Mouse (Mus musculus) right cerebral cortex, postnatal 25 days (tissue): Measurements from ENCODE around the gene Fgfr2.

Experiments used
- DNase-seq: peaks from one replicate; pipeline ENCODE4 v3.0.0; 2022

Fgfr2 gene

GRCm38 (mm10) chr7:133123244-133123998 is at the start of gene Fgfr2:
TSS of gene Fgfr2 (minus strand) at chr7:133123350.
- no peak for DNase-seq

- DNase-seq = no peak
Measured at GRCm38 (mm10) chr7:133171403-133172032, 48.4 kb upstream of the Fgfr2 start.

- DNase-seq = no peak
Measured at GRCm38 (mm10) chr7:133168928-133169327, 45.8 kb upstream of the Fgfr2 start.

GRCm38 (mm10) chr7:133167903-133168302 is 44.8 kb upstream of the Fgfr2 start:
- DNase-seq = no peak

GRCm38 (mm10) chr7:133164770-133165169 is 41.6 kb upstream of the Fgfr2 start:
- DNase-seq = no peak

GRCm38 (mm10) chr7:133163011-133163410 is 39.9 kb upstream of the Fgfr2 start:
- no peak for DNase-seq

GRCm38 (mm10) chr7:133162131-133162530 is 39.0 kb upstream of the Fgfr2 start:
- DNase-seq = no peak

- DNase-seq = no peak
Measured at GRCm38 (mm10) chr7:133161362-133162080, 38.4 kb upstream of the Fgfr2 start.

DNA sequence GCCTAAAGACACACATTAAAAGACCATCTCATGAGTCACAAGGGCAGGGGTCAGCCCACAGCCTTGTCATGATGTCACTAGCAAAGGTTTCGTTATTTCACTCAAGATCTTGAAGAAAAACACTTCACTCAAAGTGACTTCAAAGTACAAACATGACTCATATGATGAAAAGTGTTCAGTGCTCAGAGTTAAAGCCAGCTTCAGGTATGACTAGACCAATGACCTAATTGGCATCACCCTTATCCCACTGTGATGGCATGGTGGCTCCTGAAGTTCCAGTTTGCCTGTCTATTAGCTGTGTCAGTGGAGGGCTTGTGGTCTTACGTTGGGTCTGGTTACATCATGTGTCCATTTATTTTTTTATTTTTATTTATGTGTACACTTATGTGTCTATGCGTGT is 36.4 kb upstream of the Fgfr2 start:
- DNase-seq = no peak

DNA sequence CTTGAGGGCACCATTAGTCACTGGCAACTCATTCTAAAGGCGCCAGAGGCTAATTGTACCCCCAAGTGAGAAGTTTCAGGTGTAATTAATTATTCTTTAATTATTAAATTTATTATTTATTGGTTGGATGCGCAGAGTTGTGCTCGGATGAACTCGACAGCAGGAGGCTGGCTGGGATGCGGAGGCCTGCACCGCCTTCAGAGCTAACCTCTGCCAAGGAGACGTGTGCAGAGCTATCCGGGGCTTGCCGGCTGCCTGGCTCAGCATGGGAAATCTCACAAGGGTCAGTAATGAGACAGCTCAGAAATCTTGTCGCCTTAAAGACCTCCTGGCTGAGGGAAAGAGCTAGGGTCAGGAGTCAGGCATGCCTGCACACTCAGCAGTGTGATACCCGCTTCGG is 32.5 kb upstream of the Fgfr2 start:
- DNase-seq = no peak

DNA sequence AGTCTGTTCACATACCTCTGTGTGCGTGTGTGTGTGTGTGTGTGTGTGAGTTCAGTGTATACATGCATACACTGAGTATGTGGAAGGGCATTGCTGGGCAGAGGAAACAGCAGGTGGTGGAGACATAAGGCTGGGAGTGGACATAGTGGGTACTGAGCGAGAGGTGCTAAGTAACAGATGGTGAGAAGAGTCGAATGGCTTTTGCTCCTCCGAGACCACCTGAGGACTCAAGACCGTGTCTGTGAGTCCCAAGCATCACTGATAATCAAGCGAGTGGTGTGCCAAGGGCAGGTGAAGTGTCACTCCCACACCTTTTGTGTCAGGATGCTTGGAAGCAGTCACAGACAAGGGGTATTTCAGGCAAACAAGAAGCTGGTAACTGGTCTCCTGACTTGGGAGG is 31.7 kb upstream of the Fgfr2 start:
- DNase-seq = no peak

- no peak for DNase-seq
Measured at GRCm38 (mm10) chr7:133139689-133140336, 16.7 kb upstream of the Fgfr2 start.

DNA sequence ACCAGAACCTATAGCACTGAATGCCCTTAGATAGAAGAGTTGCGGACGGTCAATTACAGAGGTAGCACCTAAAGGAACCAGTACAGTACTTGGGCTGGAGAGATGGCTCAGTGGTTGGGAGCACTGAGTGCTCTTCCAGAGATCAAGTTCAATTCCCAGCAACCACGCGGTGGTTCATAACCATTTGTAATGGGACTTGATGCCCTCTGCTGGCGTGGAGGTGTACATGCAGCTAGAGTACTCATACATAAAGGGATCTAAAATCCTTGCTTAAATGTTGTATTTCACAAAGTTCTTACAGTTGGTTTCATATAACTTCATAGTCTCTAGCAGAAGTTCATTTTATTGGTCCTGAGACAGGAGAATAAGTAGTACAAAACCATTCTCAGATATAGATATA is 10.4 kb upstream of the Fgfr2 start:
- DNase-seq = no peak

- DNase-seq = no peak
Measured at GRCm38 (mm10) chr7:133132702-133133101, 9.6 kb upstream of the Fgfr2 start.

DNA sequence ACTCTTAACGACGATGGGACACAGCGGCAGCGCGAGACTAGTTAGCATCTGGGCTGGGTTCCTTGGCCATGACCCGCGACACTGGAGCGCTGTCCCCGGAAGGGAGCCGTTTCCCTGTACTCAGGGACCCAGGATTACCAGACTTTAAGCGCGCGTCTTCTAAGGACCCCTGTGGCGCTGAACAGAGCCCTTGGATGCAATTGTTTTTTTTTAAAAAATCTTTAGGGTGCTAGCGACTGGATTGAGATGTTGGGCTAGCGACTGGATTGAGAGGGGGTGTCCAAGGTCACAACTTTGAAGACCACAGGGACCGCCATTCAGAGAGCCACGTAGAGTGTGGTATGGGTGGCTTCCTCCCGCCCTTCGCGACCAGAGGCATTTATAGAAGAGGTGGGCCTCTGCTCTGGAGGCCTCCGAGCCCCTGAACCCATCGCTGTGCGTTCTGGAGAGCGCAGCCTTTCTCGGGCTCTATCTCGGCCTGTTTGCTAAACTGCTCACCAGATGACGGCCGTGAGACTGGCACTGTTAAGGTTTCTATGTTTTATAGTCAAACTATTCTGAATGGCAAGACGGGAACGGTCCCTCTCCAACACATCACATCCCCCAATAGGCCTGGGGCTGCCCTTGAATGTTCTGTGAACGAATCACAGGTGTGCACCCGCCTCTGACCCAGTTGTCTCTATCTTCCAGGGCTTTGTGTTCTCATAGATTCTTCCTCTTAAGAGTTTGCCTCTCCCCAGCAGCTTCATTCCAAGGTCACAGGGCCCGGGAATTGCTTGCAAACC is 1.7 kb upstream of the Fgfr2 start:
- no peak for DNase-seq

DNA sequence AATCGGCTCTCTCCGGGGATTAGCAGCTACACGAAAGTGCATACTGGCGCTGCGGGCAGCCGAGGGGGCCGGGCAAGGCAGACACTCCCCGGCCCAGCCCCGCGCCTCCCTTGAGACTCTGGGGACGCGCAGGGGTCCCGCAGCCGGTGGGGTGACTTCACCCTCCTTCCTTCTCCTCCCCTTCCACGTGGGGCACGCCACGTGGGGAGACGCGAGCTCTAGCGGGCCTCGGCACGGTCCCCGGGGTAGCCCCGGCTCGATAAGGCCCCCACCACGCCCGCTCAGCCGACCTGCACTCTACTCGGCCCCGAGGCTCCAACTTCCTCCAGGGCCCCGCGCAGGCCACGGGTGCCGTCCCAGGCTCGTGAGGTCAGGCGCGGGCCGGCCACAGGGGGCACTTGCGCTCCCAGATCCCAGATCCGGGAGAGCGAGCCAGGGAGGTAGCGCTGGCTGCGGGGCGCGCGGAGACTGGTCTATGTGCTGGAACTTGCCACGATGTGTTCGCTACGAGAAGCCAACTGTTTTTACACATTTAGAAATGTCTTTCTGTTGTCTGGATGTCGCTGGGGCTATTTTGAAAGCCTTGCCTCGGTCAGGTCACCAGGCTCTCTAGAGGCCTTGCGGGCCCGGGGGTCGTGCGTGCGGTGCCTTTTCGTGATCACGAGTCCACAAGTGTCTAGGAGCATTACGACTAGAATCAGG is 1.0 kb upstream of the Fgfr2 start, which contains the start of gene Ctbp2:
TSS of gene Ctbp2 (minus strand) at position 356 of the 702 bp plus-strand sequence.
- peak; percentile 70 for DNase-seq

DNA sequence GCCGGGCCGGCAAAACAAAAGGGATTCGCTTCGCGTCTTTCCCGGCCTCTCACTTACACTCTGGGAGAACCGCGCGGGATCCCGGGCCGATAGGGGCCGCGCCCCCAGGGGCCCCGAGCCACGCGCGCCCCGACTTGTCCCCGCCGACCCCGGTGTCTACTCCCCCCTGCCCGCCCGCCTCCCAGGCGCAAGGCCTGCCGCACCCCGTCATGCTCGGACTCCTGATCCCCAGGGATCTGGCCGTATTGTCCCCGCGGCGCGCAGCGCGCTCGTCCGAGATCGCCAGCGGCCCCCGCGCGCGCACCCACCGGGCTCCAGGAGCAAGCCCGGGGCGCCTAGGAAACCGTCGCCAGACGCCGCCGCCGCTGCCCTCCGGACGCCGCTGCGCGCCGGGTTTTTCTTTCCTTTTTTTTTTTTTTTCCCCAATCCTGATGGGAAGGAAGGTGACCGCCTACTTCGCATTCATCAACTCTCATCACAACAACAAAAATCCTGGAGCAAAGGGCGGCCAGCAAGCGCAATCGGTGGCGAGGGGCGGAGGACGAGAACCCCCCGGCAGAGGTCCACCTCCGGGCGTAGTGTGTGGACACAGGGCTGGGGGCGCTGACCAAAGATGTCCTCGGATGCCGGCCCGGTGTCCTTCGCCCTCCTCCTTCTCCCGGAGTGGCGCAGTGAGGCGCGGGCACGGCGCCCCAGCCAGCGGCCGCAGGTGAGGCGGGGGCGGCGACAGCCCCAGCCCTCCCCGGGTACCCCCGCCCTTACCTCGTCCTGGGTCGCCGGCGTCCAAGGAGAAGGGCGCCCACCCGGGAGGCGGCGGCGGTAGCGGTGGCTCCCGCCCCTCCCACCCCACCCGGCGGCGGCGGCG is 539 bp downstream of the Fgfr2 start:
- DNase-seq = peak; percentile 53

DNA sequence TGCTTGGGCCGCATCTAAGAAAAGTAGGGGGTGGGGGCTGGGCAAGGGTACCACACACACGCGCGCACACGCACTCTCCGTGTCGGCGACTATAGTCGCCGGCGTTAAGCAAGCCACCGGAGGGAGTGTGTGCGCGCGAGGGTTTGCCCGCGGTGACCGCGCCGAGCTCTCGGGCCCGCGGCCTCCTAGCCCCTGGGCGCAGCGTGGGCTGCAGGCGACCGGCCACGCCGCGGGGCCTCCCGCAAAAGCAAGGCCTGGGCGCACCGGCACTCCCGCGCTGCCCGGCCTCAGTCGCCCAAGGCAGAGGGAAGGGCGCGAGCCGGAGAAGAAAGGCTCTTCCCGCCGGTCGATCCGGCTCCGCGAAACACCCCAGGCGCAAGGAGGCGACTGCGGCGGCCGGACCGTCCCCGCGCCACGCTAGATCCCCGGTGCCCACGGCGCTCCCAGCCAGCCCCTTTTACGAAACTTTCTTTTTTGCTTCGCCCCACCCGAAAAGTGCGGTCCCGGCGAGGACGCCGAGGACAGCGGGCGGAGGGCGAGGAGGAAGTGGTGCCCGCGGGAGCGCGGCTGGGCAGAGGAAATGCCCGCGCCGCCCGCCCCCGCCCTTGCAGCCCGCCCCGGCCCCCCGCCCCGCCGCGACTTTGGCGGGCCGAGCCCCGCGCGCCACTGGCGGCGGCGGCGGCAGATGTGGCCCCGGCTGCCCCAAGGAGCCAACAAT is 1.3 kb downstream of the Fgfr2 start:
- DNase-seq = peak; percentile 38

- no peak for DNase-seq
Measured at GRCm38 (mm10) chr7:133121080-133121607, 2.0 kb downstream of the Fgfr2 start.

DNA sequence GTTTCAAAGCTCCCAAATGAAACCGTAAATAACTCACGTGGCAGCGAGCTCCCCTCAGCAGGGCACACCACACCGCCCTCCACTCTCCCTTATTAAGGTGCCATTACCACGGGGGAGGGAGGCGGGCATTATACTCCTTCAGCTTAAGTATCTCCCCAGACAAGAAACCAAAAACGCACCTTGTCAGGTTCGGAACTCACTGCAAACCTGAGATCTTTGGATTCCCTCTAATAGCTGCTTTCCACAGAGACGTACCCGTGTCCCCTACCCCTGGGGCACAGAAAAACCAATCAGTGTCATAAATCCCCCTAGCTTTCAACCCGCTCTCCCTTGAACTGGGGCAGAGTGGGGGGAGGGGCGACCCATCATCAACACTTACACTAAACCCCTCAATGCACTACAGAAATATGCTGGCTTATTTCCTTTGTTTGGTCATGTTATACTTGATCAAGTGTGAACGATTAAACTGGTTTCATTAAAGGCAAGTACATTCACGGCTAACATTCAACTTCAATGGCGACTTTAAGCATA is 2.9 kb downstream of the Fgfr2 start:
- DNase-seq = no peak
